Mouse (Mus musculus): ENCODE results near the gene Tas2r108. TPM values are rescaled to one million over a fixed set of nuclear protein-coding genes. Genes with fewer than 3 reads are reported as not detected.

Gene Tas2r108
- polyA plus RNA-seq, 1 experiment from 2014 or later = not detected

GRCm38 (mm10) chr6:40490933-40491332 lies 2.4 kb upstream of the Tas2r108 start, which contains the start of gene Tas2r137:
Gene Tas2r137, plus strand, starts transcription at chr6:40491233.
- Histone ChIP-seq H3K27me3 (ENCODE audit: control insufficient read depth, insufficient read depth, low read depth, low read length) (no peaks in the 10 kb centered on the region), H3K4me1 (ENCODE audit: control insufficient read depth, insufficient read depth, low read length) (no peaks in the 10 kb centered on the region), H3K27ac (ENCODE audit: low read length) (no peak within 1 kb of the TSS), H3K4me2 (ENCODE audit: low read length) (no peak within 1 kb of the TSS), H3K9me3 (replicated peaks; ENCODE audit: control insufficient read depth, low read length, poor library complexity, severe bottlenecking) (no peaks in the 10 kb centered on the region), H3K4me3 (ENCODE audit: low read depth, low read length) (no peak within 1 kb of the TSS), H3K9ac (ENCODE audit: low read depth, low read length) (no peak within 1 kb of the TSS), H3K36me3 (ENCODE audit: control insufficient read depth, insufficient read depth, low read length) (no peaks in the 10 kb centered on the region)
- no peak for ATAC-seq

- H3K9ac ChIP-seq (ENCODE audit: low read depth, low read length) = no peak within 1 kb of the TSS
- no peak within 1 kb of the TSS for H3K27ac ChIP-seq (ENCODE audit: low read length)
- no peak within 1 kb of the TSS for H3K4me2 ChIP-seq (ENCODE audit: low read length)
- 73% methylated on average over 1 of the region's 1 CpGs for WGBS
- H3K27me3 ChIP-seq (ENCODE audit: control insufficient read depth, insufficient read depth, low read depth, low read length) = no peaks in the 10 kb centered on the region
- H3K36me3 ChIP-seq (ENCODE audit: control insufficient read depth, insufficient read depth, low read length) = no peaks in the 10 kb centered on the region
- no peak for ATAC-seq
- no peaks in the 10 kb centered on the region; the same call in 1 of the 2 replicates for H3K9me3 ChIP-seq (replicated peaks; ENCODE audit: control insufficient read depth, low read length, poor library complexity, severe bottlenecking)
- no peak within 1 kb of the TSS for H3K4me3 ChIP-seq (ENCODE audit: low read depth, low read length)
- H3K4me1 ChIP-seq (ENCODE audit: control insufficient read depth, insufficient read depth, low read length) = no peaks in the 10 kb centered on the region
These were observed 26.1 kb downstream of the Tas2r108 start, which contains the start of gene Prss37 for GRCm38 (mm10) chr6:40519408-40519807. Gene Prss37, minus strand, starts transcription at chr6:40519508.

Other genes with a start within 250 kb of the Tas2r108 start
- 64.0 and 74.5 TPM in 2 replicates for gene Agk, start 168.4 kb upstream of the Tas2r108 start, polyA plus RNA-seq (2015; fragmentation: Nextera tagmentation; extraction: Ambion mirVana)
- gene E330009J07Rik, start 57.4 kb upstream of the Tas2r108 start, polyA plus RNA-seq (2015; fragmentation: Nextera tagmentation; extraction: Ambion mirVana) = 12.9 and 13.8 TPM in 2 replicates
- gene Wee2, start 54.4 kb upstream of the Tas2r108 start, polyA plus RNA-seq (2015; fragmentation: Nextera tagmentation; extraction: Ambion mirVana) = 0.10 and 0.21 TPM in 2 replicates
- gene Ssbp1, start 22.2 kb upstream of the Tas2r108 start, polyA plus RNA-seq (2015; fragmentation: Nextera tagmentation; extraction: Ambion mirVana) = 96.8 and 110 TPM in 2 replicates
- gene Tas2r137, start 2.3 kb upstream of the Tas2r108 start, polyA plus RNA-seq (2015; fragmentation: Nextera tagmentation; extraction: Ambion mirVana) = not detected in 2 replicates
- gene Prss37, start 26.0 kb downstream of the Tas2r108 start, polyA plus RNA-seq (2015; fragmentation: Nextera tagmentation; extraction: Ambion mirVana) = not detected in 2 replicates
- gene Olfr461, start 61.5 kb downstream of the Tas2r108 start, polyA plus RNA-seq (2015; fragmentation: Nextera tagmentation; extraction: Ambion mirVana) = 0.06 and 0.11 TPM in 2 replicates
- not detected in 2 replicates for gene Olfr460, start 76.0 kb downstream of the Tas2r108 start, polyA plus RNA-seq (2015; fragmentation: Nextera tagmentation; extraction: Ambion mirVana)
- 0.44 and 0.75 TPM in 2 replicates for gene Clec5a, start 92.3 kb downstream of the Tas2r108 start, polyA plus RNA-seq (2015; fragmentation: Nextera tagmentation; extraction: Ambion mirVana)
- gene Tas2r138, start 119.8 kb downstream of the Tas2r108 start, polyA plus RNA-seq (2015; fragmentation: Nextera tagmentation; extraction: Ambion mirVana) = not detected in 2 replicates
- gene Mgam, start 135.3 kb downstream of the Tas2r108 start, polyA plus RNA-seq (2015; fragmentation: Nextera tagmentation; extraction: Ambion mirVana) = not detected in 2 replicates

All from midbrain, embryonic 16.5 days (tissue).